Mouse (Mus musculus) spleen, postnatal 10 days (tissue): ENCODE measurements around the gene Atp2b1.

Experiments used
- DNase-seq, 2 experiments: peaks; one replicate each; pipeline ENCODE4 v3.0.0; 2021 to 2022; ENCODE audit warnings: low spot score in 2 of 2

Atp2b1 gene

GRCm38 (mm10) chr10:98913961-98914809, at the start of gene Atp2b1:
TSS of gene Atp2b1 (plus strand) at chr10:98914406.
- peak; percentile 91 to 95 for DNase-seq

DNA sequence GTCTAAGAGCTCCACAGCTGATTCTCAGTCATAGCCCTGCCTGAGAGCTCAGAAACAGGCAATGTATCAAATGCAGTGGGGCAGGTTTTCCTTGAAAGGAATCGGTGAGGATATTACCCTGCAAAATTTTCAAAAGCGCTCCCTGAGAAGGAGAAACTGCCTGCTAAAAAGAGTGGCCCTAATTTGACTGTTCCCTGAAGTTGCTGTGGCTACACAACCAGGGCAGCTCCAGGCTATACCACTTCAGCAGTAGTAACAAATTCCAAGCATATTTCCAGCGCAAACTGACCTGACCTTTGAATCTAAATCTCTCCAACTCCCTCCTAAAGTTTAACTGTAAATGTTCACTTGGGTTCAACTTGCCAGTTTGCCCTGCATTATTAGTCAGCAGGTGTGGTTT, 49.4 kb upstream of the Atp2b1 start:
- no peak for DNase-seq

DNA sequence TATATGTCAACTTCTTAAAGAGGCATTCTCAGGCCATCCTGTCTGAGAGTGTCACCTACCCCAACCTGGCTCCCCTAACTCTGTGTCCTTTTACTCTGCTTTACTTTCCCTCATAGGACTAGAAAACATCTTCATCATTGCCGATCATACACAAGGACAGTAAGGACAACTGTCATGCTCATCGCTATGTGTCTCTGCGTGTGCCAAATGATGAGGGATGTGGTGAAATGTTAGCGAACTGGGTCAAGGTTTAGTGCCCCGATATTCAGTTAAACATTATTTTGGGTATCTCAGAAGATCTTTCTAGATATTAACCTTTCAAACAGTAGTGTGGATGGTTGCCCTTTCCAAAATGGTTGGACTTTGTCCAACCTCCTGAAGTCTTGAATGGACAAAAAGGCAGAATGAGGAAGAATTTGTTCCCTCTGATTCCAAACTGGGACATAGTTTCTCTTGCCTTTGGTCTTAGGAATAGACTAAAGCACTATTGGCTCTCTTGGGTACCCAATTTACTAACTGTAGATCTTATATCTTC, 47.3 kb upstream of the Atp2b1 start:
- no peak for DNase-seq

GRCm38 (mm10) chr10:98868351-98868908, 45.8 kb upstream of the Atp2b1 start:
- no peak for DNase-seq

DNA sequence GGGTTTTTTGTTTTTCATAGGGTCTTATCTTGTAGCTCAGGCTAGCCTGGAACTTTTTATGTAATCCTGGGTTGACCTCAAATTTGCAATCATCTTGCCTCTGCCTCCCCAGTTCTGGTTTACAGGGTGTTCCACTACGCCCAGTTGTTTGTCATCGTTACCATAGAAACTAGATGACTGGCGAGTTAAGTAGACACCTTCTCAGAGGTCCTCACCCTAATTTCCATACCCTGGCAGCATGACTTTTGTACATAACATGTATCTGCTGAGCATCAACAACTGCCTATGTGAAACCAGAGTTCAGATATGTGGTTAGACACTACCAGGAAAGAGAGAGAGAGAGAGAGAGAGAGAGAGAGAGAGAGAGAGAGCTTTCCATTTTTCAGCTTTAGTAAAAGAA, 36.4 kb upstream of the Atp2b1 start:
- no peak for DNase-seq

DNA sequence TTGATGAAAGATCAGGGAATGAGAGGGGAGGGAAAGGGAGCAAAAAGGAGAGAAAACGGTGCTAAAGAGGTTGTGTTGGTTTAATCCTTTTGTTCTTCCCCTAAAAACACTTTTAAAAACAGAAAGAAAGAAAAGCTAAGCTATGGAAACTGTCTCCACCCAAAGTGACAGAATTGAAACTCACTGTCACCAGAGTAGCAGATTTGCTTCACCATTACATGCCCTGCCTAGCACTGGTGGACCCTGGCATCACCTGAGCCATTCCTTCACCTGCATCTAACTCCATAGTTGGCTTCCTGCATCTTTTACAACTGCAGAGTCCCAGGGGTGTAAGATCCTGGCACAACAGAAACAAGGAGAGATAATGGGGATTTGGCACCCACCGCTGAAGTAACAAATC, 35.6 kb upstream of the Atp2b1 start:
- DNase-seq: no peak

DNA sequence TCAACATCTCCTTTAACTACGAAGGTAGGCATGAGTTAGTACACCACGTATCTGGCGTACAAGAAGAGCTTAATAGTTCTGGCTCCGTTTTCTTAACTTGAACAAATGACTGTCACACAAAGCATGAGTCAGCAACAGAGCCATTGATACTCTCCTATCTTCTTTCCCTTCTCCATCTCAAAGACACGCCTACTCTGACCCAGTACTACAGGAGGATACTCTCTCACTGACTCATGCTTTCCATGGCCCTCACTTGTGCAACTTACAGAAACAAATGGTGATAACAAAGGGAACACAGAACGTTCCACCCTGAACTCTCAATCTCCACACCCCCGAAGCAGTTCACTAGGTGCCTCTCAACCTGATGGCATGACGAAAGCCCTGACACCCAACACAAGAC, 34.1 kb upstream of the Atp2b1 start:
- no peak for DNase-seq

DNA sequence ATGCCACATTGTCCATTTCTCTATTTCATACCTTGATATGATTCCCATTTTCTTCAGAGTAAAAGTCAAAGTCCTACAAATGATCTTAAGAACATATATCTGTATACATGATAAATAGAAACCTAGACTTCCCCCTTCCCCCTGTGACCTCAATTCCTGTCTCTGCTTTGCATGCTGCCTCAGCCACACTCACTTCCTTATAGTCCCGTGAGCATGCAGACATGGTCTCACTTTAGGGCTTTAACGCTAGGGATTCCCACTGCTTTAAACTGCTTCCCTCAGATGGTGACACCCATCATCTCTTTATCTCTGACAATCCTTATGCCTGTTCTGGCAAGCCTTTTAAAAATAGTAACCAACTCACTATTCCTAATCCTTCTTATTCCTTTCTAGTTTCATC, 33.5 kb upstream of the Atp2b1 start:
- peak in 1 of 2 experiments; percentile 26 for DNase-seq

- DNase-seq: no peak
Measured at GRCm38 (mm10) chr10:98881492-98881891, 32.7 kb upstream of the Atp2b1 start.

GRCm38 (mm10) chr10:98882587-98882986, 31.6 kb upstream of the Atp2b1 start:
- DNase-seq: no peak

DNA sequence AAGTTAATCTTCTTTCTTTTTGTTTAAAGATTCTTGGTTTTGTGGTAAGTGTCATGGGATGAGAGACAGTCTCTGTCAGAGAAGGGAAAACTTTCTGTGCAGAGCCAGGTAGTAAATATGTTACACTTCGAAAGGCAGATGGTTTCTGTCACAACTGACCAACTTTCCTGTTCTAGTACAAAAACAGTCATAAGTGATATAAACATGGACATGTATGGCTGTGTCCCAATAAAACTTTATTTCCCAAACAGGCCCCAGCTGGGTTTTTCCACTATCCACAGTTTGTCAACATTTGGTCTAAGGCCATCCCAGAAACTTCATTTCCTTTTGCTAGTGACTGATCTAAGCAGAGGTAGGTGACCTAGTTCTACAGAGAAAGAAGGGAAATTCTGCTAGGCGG, 29.8 kb upstream of the Atp2b1 start:
- no peak for DNase-seq

DNA sequence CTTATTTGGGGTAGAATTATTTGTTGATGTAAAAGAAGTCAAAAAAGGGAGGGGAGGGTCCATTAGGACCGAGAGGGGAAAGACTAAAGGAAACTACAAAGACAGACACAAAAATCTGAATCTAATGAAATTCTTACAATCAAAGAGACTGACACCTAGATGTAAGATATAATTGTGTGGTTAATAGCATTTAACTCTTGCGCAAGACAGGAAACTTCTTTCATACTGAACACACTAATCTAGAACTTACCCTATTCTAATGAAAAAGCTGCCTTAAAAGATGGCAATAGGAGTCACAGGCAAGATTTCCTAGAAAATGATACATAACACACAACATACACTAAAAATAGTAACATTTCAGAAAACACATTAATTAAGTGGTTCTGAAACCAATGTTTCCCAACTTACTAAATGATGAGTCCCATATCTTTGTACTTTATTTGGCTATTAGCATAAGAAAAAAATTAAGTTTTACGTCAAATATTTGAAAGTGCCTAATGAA, 27.4 kb upstream of the Atp2b1 start:
- DNase-seq: no peak

- DNase-seq: no peak
Measured at GRCm38 (mm10) chr10:98891361-98891760, 22.8 kb upstream of the Atp2b1 start.

DNA sequence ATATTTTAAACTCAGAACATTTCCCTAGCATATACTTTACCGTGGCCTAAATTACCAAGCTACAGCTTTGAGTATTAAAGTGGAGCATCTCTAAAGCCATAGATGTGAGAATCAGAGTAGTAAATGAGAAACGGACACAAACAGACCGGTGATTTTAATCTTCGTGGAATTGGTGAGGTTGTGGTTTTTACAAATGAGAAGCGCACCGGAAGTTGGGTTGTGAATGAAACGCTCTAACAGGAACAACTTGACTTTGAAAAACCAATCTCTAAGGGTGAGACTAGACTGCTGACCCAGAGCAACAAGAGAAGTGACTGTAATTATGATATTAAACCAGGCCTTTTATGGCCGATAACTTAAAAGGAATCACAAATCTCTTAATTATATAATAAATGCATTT, 16.7 kb upstream of the Atp2b1 start:
- no peak for DNase-seq

- DNase-seq: no peak
Measured at GRCm38 (mm10) chr10:98897913-98898748, 16.1 kb upstream of the Atp2b1 start.

DNA sequence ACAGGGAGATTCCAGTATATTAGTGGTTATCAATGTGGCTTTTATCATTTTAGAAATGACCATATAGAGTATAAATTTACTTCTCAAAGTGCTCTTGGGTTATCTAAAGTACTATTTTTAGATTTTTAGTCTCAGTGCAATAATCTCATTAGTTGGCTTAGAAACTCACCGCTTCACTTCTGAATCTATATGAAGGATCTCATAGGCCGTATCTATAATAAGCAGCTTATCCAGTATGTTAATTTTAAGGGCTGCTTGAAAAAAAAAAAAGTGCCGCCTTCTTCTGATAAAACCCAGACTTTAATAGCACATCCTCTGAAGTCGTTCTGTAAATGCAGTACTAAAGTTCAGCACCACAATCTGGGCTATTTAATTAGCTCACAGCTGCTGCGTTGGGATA, 12.7 kb upstream of the Atp2b1 start:
- no peak for DNase-seq

- DNase-seq: peak in 1 of 2 experiments; percentile 37
Measured at GRCm38 (mm10) chr10:98905987-98906386, 8.2 kb upstream of the Atp2b1 start.

DNA sequence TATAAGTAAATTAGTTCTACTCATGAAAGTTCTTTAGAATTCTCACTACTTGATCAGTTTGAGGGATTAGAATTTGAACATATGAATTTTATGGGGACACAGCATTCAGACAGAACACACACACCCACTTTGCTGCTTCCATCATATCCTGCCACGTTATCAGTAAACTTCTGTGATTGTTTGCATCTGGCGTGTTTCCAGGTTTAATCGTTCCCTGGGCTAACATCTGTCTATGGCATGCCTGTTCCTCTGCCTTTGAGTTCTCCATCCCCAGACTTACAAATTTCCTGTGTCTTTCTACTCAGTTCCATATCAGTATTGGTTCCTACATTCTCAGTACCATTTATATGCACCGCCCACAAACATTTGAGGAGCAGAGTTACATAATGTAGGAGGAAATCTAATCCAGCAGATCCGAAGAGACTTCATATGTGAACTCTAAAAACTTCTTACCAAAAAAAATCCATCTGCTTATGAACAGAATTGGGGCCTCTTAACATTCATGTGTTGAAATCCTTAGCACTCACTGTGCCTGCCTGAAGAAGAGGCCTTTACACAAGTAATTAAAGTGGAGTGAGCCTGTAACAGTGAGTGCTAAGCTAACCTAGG, 7.2 kb upstream of the Atp2b1 start:
- DNase-seq: peak in 1 of 2 experiments; percentile 19

GRCm38 (mm10) chr10:98913610-98913960, 621 bp upstream of the Atp2b1 start:
- no peak for DNase-seq

- DNase-seq: peak; percentile 85 to 86
Measured at GRCm38 (mm10) chr10:98914810-98915241, 620 bp downstream of the Atp2b1 start.

GRCm38 (mm10) chr10:98915398-98915931, 1.3 kb downstream of the Atp2b1 start:
- peak; percentile 66 for DNase-seq
